Mouse (Mus musculus): ENCODE results near the gene Zfp593. TPM values are rescaled to one million over a fixed set of nuclear protein-coding genes. Genes with fewer than 3 reads are reported as not detected.
A peak's percentile ranks its signal among the peaks of the same experiment; 100 is the strongest.

Gene Zfp593
- polyA plus RNA-seq, 1 experiment from 2014 or later = 15.6 TPM

GRCm38 (mm10) chr4:134238686-134239085, 6.7 kb downstream of the Zfp593 start:
- ATAC-seq = no peak

GRCm38 (mm10) chr4:134238279-134238651, 7.1 kb downstream of the Zfp593 start, which contains the start of gene Cnksr1:
TSS of gene Cnksr1 (minus strand) at chr4:134238399.
- Histone ChIP-seq H3K4me2 (replicated peaks) (peak within 1 kb of the TSS; percentile 15; the same call in 1 of the 2 replicates), H3K4me3 (replicated peaks) (no peak within 1 kb of the TSS), H3K9ac (replicated peaks) (no peak within 1 kb of the TSS), H3K9me3 (no peaks in the 10 kb centered on the region), H3K27me3 (peaks cover 25% of the 10 kb centered on the region), H3K36me3 (no peaks in the 10 kb centered on the region), H3K4me1 (replicated peaks) (peaks cover 5% of the 10 kb centered on the region; the same call in 1 of the 2 replicates), H3K27ac (no peak within 1 kb of the TSS)
- 5% methylated on average over 18 of the region's 18 CpGs for WGBS
- 0 out of 2 replicates have a peak, but pooled peaks have one; percentile 30 for ATAC-seq

More at GRCm38 (mm10) chr4:134238686-134239085, 6.7 kb downstream of the Zfp593 start:
- H3K27ac ChIP-seq = no peak overlapping the region
- peaks cover 25% of the 10 kb centered on the region for H3K27me3 ChIP-seq
- no peaks in the 10 kb centered on the region for H3K9me3 ChIP-seq
- H3K4me3 ChIP-seq (replicated peaks) = no peak overlapping the region
- H3K4me1 ChIP-seq (replicated peaks) = peaks cover 7% of the 10 kb centered on the region
- no peaks in the 10 kb centered on the region for H3K36me3 ChIP-seq
- no peak overlapping the region for H3K9ac ChIP-seq (replicated peaks)
- H3K4me2 ChIP-seq (replicated peaks) = 0 out of 2 replicates have a peak overlapping the region, but pooled peaks have one; percentile 15
- 15% methylated on average over 10 of the region's 10 CpGs for WGBS

DNA sequence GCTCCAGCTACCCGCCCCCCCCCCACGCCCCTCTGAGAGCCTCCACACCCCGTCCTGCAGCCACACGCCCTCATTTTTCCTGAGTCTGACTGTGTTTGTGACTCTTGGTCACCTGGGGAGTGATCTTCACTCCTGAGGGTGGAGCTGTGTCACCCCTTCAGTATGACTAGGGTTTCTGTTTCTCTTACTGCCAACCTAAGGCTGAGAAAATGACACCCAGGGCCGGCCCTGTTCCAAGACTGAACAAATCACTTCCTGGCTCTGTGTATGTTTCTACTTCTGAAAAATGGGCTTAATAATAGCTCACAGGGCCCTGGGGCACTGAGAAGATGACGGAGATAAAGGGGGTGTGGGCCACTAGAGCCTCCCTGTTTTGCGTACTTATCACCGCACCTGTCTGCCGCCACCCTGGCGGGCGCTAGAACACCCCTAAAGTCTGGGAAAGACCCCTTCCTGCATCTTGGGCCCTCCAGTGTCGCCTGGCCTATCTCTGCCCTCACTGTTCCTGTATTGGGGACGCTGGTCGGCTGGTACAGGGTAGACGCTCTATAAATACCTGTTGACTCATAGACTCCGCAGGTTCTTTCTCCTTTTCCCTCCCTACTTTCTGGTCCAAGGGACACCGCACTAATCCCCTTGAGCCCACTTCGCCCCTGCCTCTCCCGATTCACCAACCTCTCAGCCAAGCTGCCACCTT, 7.7 kb downstream of the Zfp593 start:
- Histone ChIP-seq H3K9me3 (no peaks in the 10 kb centered on the region), H3K4me1 (replicated peaks) (peaks cover 5% of the 10 kb centered on the region; the same call in 1 of the 2 replicates), H3K4me3 (replicated peaks) (no peak overlapping the region), H3K4me2 (replicated peaks) (no peak overlapping the region; the same call in 1 of the 2 replicates), H3K27me3 (peaks cover 25% of the 10 kb centered on the region), H3K36me3 (no peaks in the 10 kb centered on the region), H3K9ac (replicated peaks) (no peak overlapping the region), H3K27ac (no peak overlapping the region)
- no peak for ATAC-seq
- WGBS = 27% methylated on average over 19 of the region's 19 CpGs

DNA sequence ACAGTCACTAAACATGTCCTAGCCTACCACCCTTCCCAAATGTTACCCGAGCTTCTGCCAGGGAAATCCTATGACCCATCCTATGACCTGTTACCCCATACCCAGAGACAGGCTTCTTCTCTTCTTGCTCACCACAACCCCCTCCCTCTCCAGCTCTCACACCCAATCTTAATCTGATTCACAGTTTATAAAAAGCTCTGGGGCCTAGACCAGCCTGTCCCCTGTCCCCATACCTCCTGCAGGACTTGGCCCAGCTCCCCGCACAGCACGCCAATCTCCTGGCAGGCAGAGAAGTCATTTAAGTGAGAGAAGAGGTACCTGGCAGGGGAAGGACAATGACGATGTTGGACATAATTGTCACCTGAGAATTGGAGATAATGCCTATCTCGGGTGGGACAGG, 10.5 kb downstream of the Zfp593 start:
- Histone ChIP-seq H3K27ac (no peak overlapping the region), H3K4me2 (replicated peaks) (no peak overlapping the region), H3K36me3 (no peaks in the 10 kb centered on the region), H3K27me3 (peaks cover 25% of the 10 kb centered on the region), H3K9me3 (no peaks in the 10 kb centered on the region), H3K9ac (replicated peaks) (no peak overlapping the region), H3K4me3 (replicated peaks) (no peak overlapping the region), H3K4me1 (replicated peaks) (peaks cover 5% of the 10 kb centered on the region; the same call in 1 of the 2 replicates)
- ATAC-seq = no peak
- WGBS = 85% methylated on average over 5 of the region's 5 CpGs

DNA sequence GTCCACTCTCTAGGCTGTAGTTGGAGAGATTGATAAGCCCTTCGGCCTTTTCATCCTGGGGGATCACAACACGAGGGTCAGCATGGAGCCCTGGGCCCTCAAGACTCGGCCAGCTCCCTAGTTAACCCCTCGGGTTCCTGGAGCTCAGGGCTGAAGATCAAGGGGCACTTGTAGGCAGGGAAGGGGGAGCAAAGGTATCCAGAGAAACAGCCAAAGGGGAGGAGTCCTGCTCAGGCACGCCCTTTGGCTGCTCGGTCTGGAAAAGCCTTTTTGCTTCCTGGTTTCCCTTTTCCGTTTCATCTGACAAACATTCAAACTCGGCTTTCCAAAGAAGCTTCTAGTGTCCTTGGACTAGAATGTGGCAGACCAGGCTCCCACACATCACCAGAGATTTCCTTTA, 15.0 kb downstream of the Zfp593 start:
- Histone ChIP-seq H3K36me3 (no peaks in the 10 kb centered on the region), H3K9me3 (no peaks in the 10 kb centered on the region), H3K4me1 (replicated peaks) (no peaks in the 10 kb centered on the region), H3K27ac (no peak overlapping the region), H3K4me3 (replicated peaks) (no peak overlapping the region), H3K4me2 (replicated peaks) (no peak overlapping the region), H3K27me3 (0 out of 2 replicates have a peak, but pooled peaks cover 4% of the 10 kb centered on the region), H3K9ac (replicated peaks) (no peak overlapping the region)
- 37% methylated on average over 8 of the region's 8 CpGs for WGBS
- ATAC-seq = no peak

- Histone ChIP-seq H3K27ac (no peak within 1 kb of the TSS), H3K36me3 (no peaks in the 10 kb centered on the region), H3K4me3 (replicated peaks) (no peak within 1 kb of the TSS), H3K27me3 (no peaks in the 10 kb centered on the region), H3K9me3 (no peaks in the 10 kb centered on the region), H3K4me2 (replicated peaks) (no peak within 1 kb of the TSS), H3K9ac (replicated peaks) (no peak within 1 kb of the TSS), H3K4me1 (replicated peaks) (no peaks in the 10 kb centered on the region)
- ATAC-seq = no peak
- 76% methylated on average over 8 of the region's 8 CpGs for WGBS
Observed at GRCm38 (mm10) chr4:134227194-134227593, 18.2 kb downstream of the Zfp593 start, which contains the start of gene Catsper4. TSS of gene Catsper4 (minus strand) at chr4:134227383.

- Histone ChIP-seq H3K4me1 (replicated peaks) (no peaks in the 10 kb centered on the region), H3K9ac (replicated peaks) (no peak overlapping the region), H3K36me3 (no peaks in the 10 kb centered on the region), H3K27me3 (no peaks in the 10 kb centered on the region), H3K27ac (no peak overlapping the region), H3K4me2 (replicated peaks) (no peak overlapping the region), H3K9me3 (no peaks in the 10 kb centered on the region), H3K4me3 (replicated peaks) (no peak overlapping the region)
- no peak for ATAC-seq
- 65% methylated on average over 11 of the region's 11 CpGs for WGBS
Observed at GRCm38 (mm10) chr4:134222793-134223600, 22.4 kb downstream of the Zfp593 start.

DNA sequence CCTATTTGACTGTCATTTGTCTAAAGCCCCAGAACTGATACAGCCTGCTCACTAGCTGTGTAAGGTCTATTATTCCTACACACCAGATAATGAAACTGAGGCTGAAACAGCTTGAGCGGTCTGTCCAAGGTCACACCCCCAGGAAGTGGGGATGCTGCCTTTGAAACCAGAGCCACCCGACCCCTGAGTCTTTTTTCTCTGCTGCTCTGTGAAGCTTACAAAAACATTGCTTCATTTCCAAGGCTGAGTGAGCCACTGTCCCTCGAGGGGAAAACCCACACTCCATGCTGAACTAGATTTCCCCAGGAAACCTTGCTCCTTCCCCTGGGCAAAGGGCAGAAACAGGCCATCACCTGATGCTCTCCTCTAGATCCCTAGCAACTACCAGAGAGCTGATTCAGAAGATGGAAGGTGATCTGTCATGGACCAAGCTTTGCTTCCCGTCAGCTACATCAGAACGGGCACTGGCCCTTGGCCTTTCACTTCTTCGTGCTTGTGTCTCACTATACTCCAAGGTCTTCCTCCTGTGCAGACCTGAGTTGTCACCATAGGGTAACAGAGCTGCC, 38.8 kb downstream of the Zfp593 start:
- 78% methylated on average over 6 of the region's 6 CpGs for WGBS

DNA sequence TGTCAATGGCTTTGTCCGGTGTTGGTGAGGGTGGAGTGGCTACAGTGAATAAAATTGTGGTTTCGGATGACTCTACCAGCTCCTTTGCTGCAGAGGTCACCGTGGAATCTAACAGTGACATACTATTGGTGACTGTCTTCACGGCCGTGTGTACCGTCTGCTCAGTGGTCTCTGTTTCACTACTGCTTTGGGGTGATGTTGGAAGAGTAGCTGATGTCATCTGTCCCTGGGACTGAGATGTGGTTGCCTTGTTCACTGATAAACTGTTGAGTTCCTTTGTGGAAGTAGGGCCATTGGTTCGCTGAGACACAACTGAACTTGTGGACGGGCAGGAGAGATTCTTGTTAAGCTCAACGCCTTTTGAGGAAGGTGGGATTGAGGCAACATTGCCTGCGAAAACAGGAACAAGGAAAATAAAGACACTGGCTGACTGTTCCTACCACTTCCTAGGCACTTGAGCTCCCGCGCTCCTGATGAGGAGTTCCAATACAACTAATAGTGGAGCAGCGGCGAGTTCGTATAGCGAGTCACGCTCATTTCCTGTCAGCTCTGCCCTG, 42.0 kb downstream of the Zfp593 start:
- no peak overlapping the region for H3K4me2 ChIP-seq (replicated peaks)
- 93% methylated on average over 17 of the region's 17 CpGs for WGBS

More for the DNA sequence above, 38.8 kb downstream of the Zfp593 start:
- Histone ChIP-seq H3K27ac (no peak overlapping the region), H3K4me3 (replicated peaks) (no peak overlapping the region), H3K4me2 (replicated peaks) (no peak overlapping the region), H3K27me3 (no peaks in the 10 kb centered on the region), H3K36me3 (no peaks in the 10 kb centered on the region), H3K4me1 (replicated peaks) (no peaks in the 10 kb centered on the region), H3K9ac (replicated peaks) (no peak overlapping the region), H3K9me3 (no peaks in the 10 kb centered on the region)
- ATAC-seq = no peak

DNA sequence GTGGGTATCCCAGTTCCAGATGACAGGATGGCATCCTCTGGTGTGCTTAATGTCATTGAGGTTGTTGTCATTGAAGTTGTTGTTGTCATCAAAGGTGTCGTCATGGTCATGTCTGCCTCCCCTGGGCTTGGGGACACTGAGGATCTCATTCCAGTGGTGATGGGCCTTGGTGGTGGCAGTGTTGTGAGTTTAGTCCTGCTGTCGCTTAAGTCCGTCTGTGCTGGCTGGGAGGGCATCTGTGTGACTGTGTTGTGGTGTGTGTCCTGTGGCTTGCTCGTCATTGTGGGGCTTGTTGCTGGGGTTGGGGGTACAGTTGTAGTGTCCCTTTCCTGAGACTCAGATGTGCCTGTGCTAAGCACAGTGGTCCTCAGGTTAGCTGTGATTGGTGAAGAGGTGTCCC, 42.5 kb downstream of the Zfp593 start, which contains the start of gene Gm7534:
TSS of gene Gm7534 (minus strand) at position 101 of the 400 bp plus-strand sequence.
- no peak for ATAC-seq
- no peak within 1 kb of the TSS for H3K4me3 ChIP-seq (replicated peaks)
- no peak within 1 kb of the TSS for H3K27ac ChIP-seq
- no peaks in the 10 kb centered on the region for H3K4me1 ChIP-seq (replicated peaks)
- no peaks in the 10 kb centered on the region for H3K36me3 ChIP-seq
- 91% methylated on average over 4 of the region's 4 CpGs for WGBS
- H3K9me3 ChIP-seq = no peaks in the 10 kb centered on the region
- H3K27me3 ChIP-seq = no peaks in the 10 kb centered on the region
- H3K4me2 ChIP-seq (replicated peaks) = no peak within 1 kb of the TSS
- H3K9ac ChIP-seq (replicated peaks) = no peak within 1 kb of the TSS

More for the DNA sequence above, 42.0 kb downstream of the Zfp593 start:
- Histone ChIP-seq H3K27ac (no peak overlapping the region), H3K4me3 (replicated peaks) (no peak overlapping the region), H3K27me3 (no peaks in the 10 kb centered on the region), H3K4me1 (replicated peaks) (no peaks in the 10 kb centered on the region), H3K9me3 (no peaks in the 10 kb centered on the region), H3K36me3 (no peaks in the 10 kb centered on the region), H3K9ac (replicated peaks) (no peak overlapping the region)
- no peak for ATAC-seq

DNA sequence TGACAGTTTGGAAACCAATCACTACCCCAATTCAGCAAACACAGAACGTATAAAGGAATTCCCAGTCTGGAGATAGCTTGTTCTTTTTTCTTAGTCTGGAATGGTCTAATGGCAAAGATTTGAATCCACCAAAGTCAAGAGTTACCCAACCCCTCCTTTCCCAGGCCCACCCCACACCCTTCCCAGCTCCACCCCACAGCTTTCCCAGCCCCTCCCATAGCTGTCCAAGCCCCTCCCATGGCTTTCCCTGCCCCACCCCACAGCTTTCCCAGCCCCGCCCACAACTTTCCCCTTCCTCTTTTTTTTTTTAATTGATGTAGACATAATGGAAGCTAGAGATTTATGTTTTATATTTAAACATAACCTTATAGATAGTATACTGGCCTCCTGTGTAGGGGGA, 46.0 kb downstream of the Zfp593 start:
- H3K9me3 ChIP-seq = no peaks in the 10 kb centered on the region
- no peaks in the 10 kb centered on the region for H3K36me3 ChIP-seq
- no peaks in the 10 kb centered on the region for H3K27me3 ChIP-seq
- no peak overlapping the region for H3K9ac ChIP-seq (replicated peaks)
- ATAC-seq = no peak
- H3K27ac ChIP-seq = no peak overlapping the region
- WGBS = 83% methylated on average over 2 of the region's 2 CpGs
- no peaks in the 10 kb centered on the region for H3K4me1 ChIP-seq (replicated peaks)
- H3K4me3 ChIP-seq (replicated peaks) = no peak overlapping the region
- H3K4me2 ChIP-seq (replicated peaks) = no peak overlapping the region

Measured in midbrain, embryonic 13.5 days (tissue).